31 mouse cellular contexts compared by ENCODE assay signal in the genomic region with DNA sequence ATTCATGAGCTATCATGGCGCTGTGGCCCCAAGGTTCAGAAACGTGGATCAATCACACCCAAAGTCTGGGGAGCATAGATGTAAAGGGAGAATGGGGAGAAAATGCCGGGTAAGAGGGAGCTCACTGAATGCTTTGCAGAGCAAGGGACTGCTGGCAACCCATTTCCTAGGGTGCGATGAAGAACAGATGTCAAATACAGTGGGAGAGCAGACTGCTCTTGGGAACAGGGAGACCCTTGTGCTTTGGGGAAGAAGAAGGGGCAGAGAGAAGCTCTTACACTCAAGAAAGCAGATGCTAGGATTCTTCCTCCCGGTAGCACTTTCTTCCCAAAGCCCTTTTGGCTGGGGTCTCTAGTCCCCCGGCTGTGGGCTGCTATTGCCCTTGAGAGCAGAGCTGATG.
DNase-seq lines count a peak whose midpoint lies in the region; ATAC-seq and TF ChIP-seq lines count a peak whose summit lies in the region.
"Had no signal": no experiment of that assay in that cellular context is flagged by ENCODE, and none has a peak within 500 bp of the region (broad histone marks: within the 10 kb centered on the region; RNA-seq: fewer than 3 reads in every experiment).

No protein-coding gene starts in this region.

- no peaks in the 10 kb centered on the region for H3K9me3 ChIP-seq in heart, embryonic 11.5 days (replicated peaks; ENCODE audit: control insufficient read depth, low read length)
- no peaks in the 10 kb centered on the region for H3K9me3 ChIP-seq in midbrain, embryonic 14.5 days (ENCODE audit: control insufficient read depth, low read length)
- no peaks in the 10 kb centered on the region for H3K9me3 ChIP-seq in midbrain, postnatal 0 days (ENCODE audit: low read length)
- no peaks in the 10 kb centered on the region for H3K9me3 ChIP-seq in forebrain, embryonic 15.5 days
- no peaks in the 10 kb centered on the region for H3K9me3 ChIP-seq in midbrain, embryonic 16.5 days (replicated peaks; ENCODE audit: control insufficient read depth, low read length, poor library complexity, severe bottlenecking)
- H3K9me3 ChIP-seq in kidney, embryonic 14.5 days (ENCODE audit: control insufficient read depth, low read length), result no peaks in the 10 kb centered on the region
- H3K9me3 ChIP-seq: embryonic facial prominence, embryonic 12.5 days; heart, embryonic 12.5 days; limb, embryonic 12.5 days; liver, embryonic 15.5 days; lung, embryonic 15.5 days; midbrain, embryonic 12.5 days had no signal

- WGBS in heart, embryonic 11.5 days (ENCODE audit: insufficient replicate concordance), result 64% methylated on average over 6 of the region's 6 CpGs
- WGBS in midbrain, embryonic 14.5 days, result 66% methylated on average over 6 of the region's 6 CpGs
- WGBS in midbrain, postnatal 0 days, result 61% methylated on average over 6 of the region's 6 CpGs
- WGBS in forebrain, embryonic 15.5 days, result 37% methylated on average over 6 of the region's 6 CpGs
- 58% methylated on average over 6 of the region's 6 CpGs for WGBS in midbrain, embryonic 16.5 days
- WGBS in kidney, embryonic 14.5 days, result 64% methylated on average over 6 of the region's 6 CpGs

- no peak overlapping the region for H3K4me3 ChIP-seq in heart, embryonic 11.5 days (ENCODE audit: low read depth, low read length)
- H3K4me3 ChIP-seq in midbrain, embryonic 14.5 days (replicated peaks; ENCODE audit: low read depth, low read length), result no peak overlapping the region
- no peak overlapping the region for H3K4me3 ChIP-seq in midbrain, postnatal 0 days (ENCODE audit: low read depth, low read length)
- no peak overlapping the region for H3K4me3 ChIP-seq in forebrain, embryonic 15.5 days
- H3K4me3 ChIP-seq in midbrain, embryonic 16.5 days (ENCODE audit: low read depth, low read length), result no peak overlapping the region
- H3K4me3 ChIP-seq in kidney, embryonic 14.5 days (ENCODE audit: low read length), result no peak overlapping the region
- H3K4me3 ChIP-seq: embryonic facial prominence, embryonic 12.5 days; heart, embryonic 12.5 days; layer of hippocampus, adult 2 months; left cerebral cortex, adult 2 months; limb, embryonic 12.5 days; liver, embryonic 15.5 days; lung, embryonic 15.5 days; midbrain, embryonic 12.5 days; myocyte had no signal

- H3K36me3 ChIP-seq in heart, embryonic 11.5 days (ENCODE audit: control insufficient read depth, insufficient read depth, low read length), result no peaks in the 10 kb centered on the region
- no peaks in the 10 kb centered on the region for H3K36me3 ChIP-seq in midbrain, embryonic 14.5 days (ENCODE audit: control insufficient read depth, insufficient read depth, low read length)
- H3K36me3 ChIP-seq in midbrain, postnatal 0 days (ENCODE audit: insufficient read depth, low read length), result no peaks in the 10 kb centered on the region
- H3K36me3 ChIP-seq in forebrain, embryonic 15.5 days, result no peaks in the 10 kb centered on the region
- H3K36me3 ChIP-seq in midbrain, embryonic 16.5 days (ENCODE audit: control insufficient read depth, insufficient read depth, low read length), result no peaks in the 10 kb centered on the region
- no peaks in the 10 kb centered on the region for H3K36me3 ChIP-seq in kidney, embryonic 14.5 days (ENCODE audit: control insufficient read depth, insufficient read depth, low read length)
- H3K36me3 ChIP-seq: embryonic facial prominence, embryonic 12.5 days; heart, embryonic 12.5 days; limb, embryonic 12.5 days; liver, embryonic 15.5 days; lung, embryonic 15.5 days; midbrain, embryonic 12.5 days had no signal

- no peak for ATAC-seq in heart, embryonic 11.5 days (replicated peaks; ENCODE audit: insufficient number of reproducible peaks, low FRiP score, low TSS enrichment)
- ATAC-seq in midbrain, embryonic 14.5 days (ENCODE audit: low FRiP score, low TSS enrichment), result no peak
- no peak for ATAC-seq in midbrain, postnatal 0 days (ENCODE audit: low FRiP score)
- ATAC-seq in forebrain, embryonic 15.5 days (replicated peaks), result no peak
- no peak for ATAC-seq in midbrain, embryonic 16.5 days
- ATAC-seq in kidney, embryonic 14.5 days (ENCODE audit: low FRiP score, low TSS enrichment), result no peak
- no peak for ATAC-seq in erythroid progenitor cell, adult 5-6 weeks (replicated peaks; ENCODE audit: low FRiP score, poor library complexity, severe bottlenecking)
- ATAC-seq: Patski had no signal

- no peak overlapping the region for H3K27ac ChIP-seq in heart, embryonic 11.5 days (ENCODE audit: low read depth, low read length)
- peak overlapping the region; percentile 70; the same call in 1 of the 2 replicates for H3K27ac ChIP-seq in midbrain, embryonic 14.5 days (replicated peaks; ENCODE audit: low read depth, low read length)
- no peak overlapping the region for H3K27ac ChIP-seq in midbrain, postnatal 0 days (ENCODE audit: low read depth, low read length)
- peak overlapping the region; percentile 96 for H3K27ac ChIP-seq in forebrain, embryonic 15.5 days (replicated peaks)
- H3K27ac ChIP-seq in midbrain, embryonic 16.5 days (ENCODE audit: low read length), result 0 out of 2 replicates have a peak overlapping the region, but pooled peaks have one; percentile 38
- no peak overlapping the region for H3K27ac ChIP-seq in kidney, embryonic 14.5 days (ENCODE audit: low read depth, low read length)
- H3K27ac ChIP-seq: embryonic facial prominence, embryonic 12.5 days; layer of hippocampus, adult 2 months; left cerebral cortex, adult 2 months; limb, embryonic 12.5 days; liver, embryonic 15.5 days; lung, embryonic 15.5 days; midbrain, embryonic 12.5 days; stomach, postnatal 0 days had no signal

- no peaks in the 10 kb centered on the region for H3K27me3 ChIP-seq in heart, embryonic 11.5 days (ENCODE audit: control insufficient read depth, insufficient read depth, low read length)
- H3K27me3 ChIP-seq in midbrain, embryonic 14.5 days (ENCODE audit: control insufficient read depth, insufficient read depth, low read length), result no peaks in the 10 kb centered on the region
- no peaks in the 10 kb centered on the region for H3K27me3 ChIP-seq in midbrain, postnatal 0 days (ENCODE audit: insufficient read depth, low read length)
- H3K27me3 ChIP-seq in forebrain, embryonic 15.5 days, result no peaks in the 10 kb centered on the region
- no peaks in the 10 kb centered on the region for H3K27me3 ChIP-seq in midbrain, embryonic 16.5 days (ENCODE audit: control insufficient read depth, insufficient read depth, low read depth, low read length)
- H3K27me3 ChIP-seq in kidney, embryonic 14.5 days (ENCODE audit: control insufficient read depth, insufficient read depth, low read length), result no peaks in the 10 kb centered on the region
- H3K27me3 ChIP-seq: embryonic facial prominence, embryonic 12.5 days; heart, embryonic 12.5 days; limb, embryonic 12.5 days; liver, embryonic 15.5 days; lung, embryonic 15.5 days; midbrain, embryonic 12.5 days had no signal

- TF ChIP-seq CTCF in midbrain, postnatal 0 days (IDR thresholded peaks at IDR 0.05), result no peak

- no peaks in the 10 kb centered on the region for H3K4me1 ChIP-seq in heart, embryonic 11.5 days (ENCODE audit: control insufficient read depth, insufficient read depth, low read length)
- H3K4me1 ChIP-seq in midbrain, embryonic 14.5 days (ENCODE audit: control insufficient read depth, insufficient read depth, low read length), result peaks cover 11% of the 10 kb centered on the region
- H3K4me1 ChIP-seq in midbrain, postnatal 0 days (ENCODE audit: insufficient read depth, low read length), result no peaks in the 10 kb centered on the region
- H3K4me1 ChIP-seq in forebrain, embryonic 15.5 days, result peaks cover 31% of the 10 kb centered on the region
- H3K4me1 ChIP-seq in midbrain, embryonic 16.5 days (ENCODE audit: control insufficient read depth, insufficient read depth, low read length), result peaks cover 15% of the 10 kb centered on the region
- H3K4me1 ChIP-seq in kidney, embryonic 14.5 days (ENCODE audit: control insufficient read depth, insufficient read depth, low read length), result no peaks in the 10 kb centered on the region
- H3K4me1 ChIP-seq: embryonic facial prominence, embryonic 12.5 days; heart, embryonic 12.5 days; limb, embryonic 12.5 days; liver, embryonic 15.5 days; lung, embryonic 15.5 days had no signal

- no peak overlapping the region for H3K9ac ChIP-seq in heart, embryonic 11.5 days (ENCODE audit: low read depth, low read length)
- no peak overlapping the region for H3K9ac ChIP-seq in midbrain, embryonic 14.5 days (replicated peaks; ENCODE audit: low read length)
- H3K9ac ChIP-seq in midbrain, postnatal 0 days (replicated peaks; ENCODE audit: low read length, poor library complexity, severe bottlenecking), result no peak overlapping the region
- H3K9ac ChIP-seq in forebrain, embryonic 15.5 days (replicated peaks), result no peak overlapping the region
- H3K9ac ChIP-seq in midbrain, embryonic 16.5 days (ENCODE audit: low read depth, low read length), result no peak overlapping the region
- no peak overlapping the region for H3K9ac ChIP-seq in kidney, embryonic 14.5 days (ENCODE audit: low read depth, low read length)
- H3K9ac ChIP-seq: embryonic facial prominence, embryonic 12.5 days; heart, embryonic 12.5 days; limb, embryonic 12.5 days; liver, embryonic 15.5 days; lung, embryonic 15.5 days; midbrain, embryonic 12.5 days had no signal

- DNase-seq in heart, adult 11 months, result peak; percentile 61
- DNase-seq in midbrain, embryonic 14.5 days, result no peak
- no peak for DNase-seq in midbrain, postnatal 0 days (ENCODE audit: low spot score)
- DNase-seq: adrenal gland, postnatal 10 days; cerebellum, adult 11 months; cerebellum, adult 9-10 months; embryo, embryonic 11 days; gastrocnemius, postnatal 10 days; heart, adult 18-20 months; heart, postnatal 4 days; kidney, adult 18-20 months; kidney, postnatal 36 days; right cerebral cortex, postnatal 4 days; thymus, adult 2 months; thymus, postnatal 4 days had no signal

- H3K4me2 ChIP-seq in heart, embryonic 11.5 days, result no peak overlapping the region
- H3K4me2 ChIP-seq in midbrain, embryonic 14.5 days (ENCODE audit: low read length), result no peak overlapping the region
- H3K4me2 ChIP-seq in midbrain, postnatal 0 days (ENCODE audit: low read depth, low read length, poor library complexity, severe bottlenecking), result no peak overlapping the region
- no peak overlapping the region for H3K4me2 ChIP-seq in forebrain, embryonic 15.5 days (replicated peaks)
- H3K4me2 ChIP-seq in midbrain, embryonic 16.5 days (ENCODE audit: low read length), result no peak overlapping the region
- no peak overlapping the region for H3K4me2 ChIP-seq in kidney, embryonic 14.5 days (replicated peaks; ENCODE audit: low read depth, low read length)
- H3K4me2 ChIP-seq: embryonic facial prominence, embryonic 12.5 days; heart, embryonic 12.5 days; limb, embryonic 12.5 days; liver, embryonic 15.5 days; lung, embryonic 15.5 days; midbrain, embryonic 12.5 days had no signal

Comparison
In these comparisons a context has a peak if more than half of its experiments do, and no peak if none do; other contexts are left out.
1. H3K27ac ChIP-seq: peak in midbrain, embryonic 14.5 days (single experiment), forebrain, embryonic 15.5 days (single experiment) and midbrain, embryonic 16.5 days (single experiment); none in heart, embryonic 11.5 days (single experiment), midbrain, postnatal 0 days (single experiment) and kidney, embryonic 14.5 days (single experiment).